Mouse (Mus musculus): ENCODE data around the gene Usp8. TPM values are rescaled to one million over a fixed set of nuclear protein-coding genes. Genes with fewer than 3 reads are reported as not detected.

The Usp8 gene
- polyA plus RNA-seq, 1 experiment: 16.2 TPM

- Histone ChIP-seq H3K27ac (ENCODE audit: control insufficient read depth, insufficient read depth, low read length) (no peak overlapping the region), H3K27me3 (ENCODE audit: control insufficient read depth, insufficient read depth, low read length) (no peaks in the 10 kb centered on the region), H3K4me1 (replicated peaks; ENCODE audit: control insufficient read depth, insufficient read depth, low read length) (no peaks in the 10 kb centered on the region), H3K4me3 (ENCODE audit: control insufficient read depth, insufficient read depth, low read length) (no peak overlapping the region), H3K36me3 (ENCODE audit: control insufficient read depth, insufficient read depth, low read length) (no peaks in the 10 kb centered on the region)
- DNase-seq: no peak
- 71% methylated on average over 1 of the region's 1 CpGs for WGBS
- TF ChIP-seq CTCF (IDR thresholded peaks at IDR 0.05; ENCODE audit: borderline replicate concordance, control insufficient read depth, extremely low read depth, insufficient read depth, low read length, poor library complexity) (no peak), POLR2A (IDR thresholded peaks at IDR 0.05; ENCODE audit: control insufficient read depth, extremely low read depth, insufficient read depth, low read length, poor library complexity) (no peak)
Observed at GRCm38 (mm10) chr2:126776416-126776815, 69.3 kb downstream of the Usp8 start.

GRCm38 (mm10) chr2:126778806-126779205 lies 71.7 kb downstream of the Usp8 start:
- no peak overlapping the region for H3K27ac ChIP-seq (ENCODE audit: control insufficient read depth, insufficient read depth, low read length)
- H3K4me1 ChIP-seq (replicated peaks; ENCODE audit: control insufficient read depth, insufficient read depth, low read length): no peaks in the 10 kb centered on the region
- no peak overlapping the region for H3K4me3 ChIP-seq (ENCODE audit: control insufficient read depth, insufficient read depth, low read length)
- no peak for DNase-seq
- 93% methylated on average over 4 of the region's 4 CpGs for whole genome bisulfite sequencing
- H3K27me3 ChIP-seq (ENCODE audit: control insufficient read depth, insufficient read depth, low read length): no peaks in the 10 kb centered on the region
- TF ChIP-seq CTCF (IDR thresholded peaks at IDR 0.05; ENCODE audit: borderline replicate concordance, control insufficient read depth, extremely low read depth, insufficient read depth, low read length, poor library complexity) (no peak), POLR2A (IDR thresholded peaks at IDR 0.05; ENCODE audit: control insufficient read depth, extremely low read depth, insufficient read depth, low read length, poor library complexity) (no peak)
- no peaks in the 10 kb centered on the region for H3K36me3 ChIP-seq (ENCODE audit: control insufficient read depth, insufficient read depth, low read length)

- no peak for TF ChIP-seq CTCF (IDR thresholded peaks at IDR 0.05; ENCODE audit: borderline replicate concordance, control insufficient read depth, extremely low read depth, insufficient read depth, low read length, poor library complexity)
- no peak for TF ChIP-seq POLR2A (IDR thresholded peaks at IDR 0.05; ENCODE audit: control insufficient read depth, extremely low read depth, insufficient read depth, low read length, poor library complexity)
- no peaks in the 10 kb centered on the region for H3K4me1 ChIP-seq (replicated peaks; ENCODE audit: control insufficient read depth, insufficient read depth, low read length)
- DNase-seq: no peak
- H3K27ac ChIP-seq (ENCODE audit: control insufficient read depth, insufficient read depth, low read length): no peak overlapping the region
- no peak overlapping the region for H3K4me3 ChIP-seq (ENCODE audit: control insufficient read depth, insufficient read depth, low read length)
- no peaks in the 10 kb centered on the region for H3K27me3 ChIP-seq (ENCODE audit: control insufficient read depth, insufficient read depth, low read length)
- no peaks in the 10 kb centered on the region for H3K36me3 ChIP-seq (ENCODE audit: control insufficient read depth, insufficient read depth, low read length)
- 95% methylated on average over 10 of the region's 10 CpGs for WGBS
Observed at GRCm38 (mm10) chr2:126780286-126780685, 73.2 kb downstream of the Usp8 start.

- no peaks in the 10 kb centered on the region for H3K27me3 ChIP-seq (ENCODE audit: control insufficient read depth, insufficient read depth, low read length)
- DNase-seq: no peak
- H3K4me1 ChIP-seq (replicated peaks; ENCODE audit: control insufficient read depth, insufficient read depth, low read length): no peaks in the 10 kb centered on the region
- no peaks in the 10 kb centered on the region for H3K36me3 ChIP-seq (ENCODE audit: control insufficient read depth, insufficient read depth, low read length)
- H3K4me3 ChIP-seq (ENCODE audit: control insufficient read depth, insufficient read depth, low read length): no peak overlapping the region
- no peak for TF ChIP-seq CTCF (IDR thresholded peaks at IDR 0.05; ENCODE audit: borderline replicate concordance, control insufficient read depth, extremely low read depth, insufficient read depth, low read length, poor library complexity)
- TF ChIP-seq POLR2A (IDR thresholded peaks at IDR 0.05; ENCODE audit: control insufficient read depth, extremely low read depth, insufficient read depth, low read length, poor library complexity): no peak
- no peak overlapping the region for H3K27ac ChIP-seq (ENCODE audit: control insufficient read depth, insufficient read depth, low read length)
- WGBS: 88% methylated on average over 1 of the region's 1 CpGs
Observed at GRCm38 (mm10) chr2:126781478-126781877, 74.3 kb downstream of the Usp8 start.

GRCm38 (mm10) chr2:126782433-126782832 lies 75.3 kb downstream of the Usp8 start:
- TF ChIP-seq POLR2A (IDR thresholded peaks at IDR 0.05; ENCODE audit: control insufficient read depth, extremely low read depth, insufficient read depth, low read length, poor library complexity) (no peak), CTCF (IDR thresholded peaks at IDR 0.05; ENCODE audit: borderline replicate concordance, control insufficient read depth, extremely low read depth, insufficient read depth, low read length, poor library complexity) (no peak)
- no peak for DNase-seq
- Histone ChIP-seq H3K27ac (ENCODE audit: control insufficient read depth, insufficient read depth, low read length) (no peak overlapping the region), H3K36me3 (ENCODE audit: control insufficient read depth, insufficient read depth, low read length) (no peaks in the 10 kb centered on the region), H3K4me1 (replicated peaks; ENCODE audit: control insufficient read depth, insufficient read depth, low read length) (no peaks in the 10 kb centered on the region), H3K4me3 (ENCODE audit: control insufficient read depth, insufficient read depth, low read length) (no peak overlapping the region), H3K27me3 (ENCODE audit: control insufficient read depth, insufficient read depth, low read length) (no peaks in the 10 kb centered on the region)
- 90% methylated on average over 3 of the region's 3 CpGs for WGBS

GRCm38 (mm10) chr2:126783370-126783769 lies 76.2 kb downstream of the Usp8 start, which contains the start of gene Usp50:
Usp50 (minus strand) TSS chr2:126783470.
- 86% methylated on average over 4 of the region's 4 CpGs for WGBS
- H3K27me3 ChIP-seq (ENCODE audit: control insufficient read depth, insufficient read depth, low read length): no peaks in the 10 kb centered on the region
- no peak within 1 kb of the TSS for H3K4me3 ChIP-seq (ENCODE audit: control insufficient read depth, insufficient read depth, low read length)
- TF ChIP-seq POLR2A (IDR thresholded peaks at IDR 0.05; ENCODE audit: control insufficient read depth, extremely low read depth, insufficient read depth, low read length, poor library complexity) (no peak), CTCF (IDR thresholded peaks at IDR 0.05; ENCODE audit: borderline replicate concordance, control insufficient read depth, extremely low read depth, insufficient read depth, low read length, poor library complexity) (no peak)
- H3K27ac ChIP-seq (ENCODE audit: control insufficient read depth, insufficient read depth, low read length): no peak within 1 kb of the TSS
- no peaks in the 10 kb centered on the region for H3K4me1 ChIP-seq (replicated peaks; ENCODE audit: control insufficient read depth, insufficient read depth, low read length)
- no peak for DNase-seq
- H3K36me3 ChIP-seq (ENCODE audit: control insufficient read depth, insufficient read depth, low read length): no peaks in the 10 kb centered on the region

- H3K4me1 ChIP-seq (replicated peaks; ENCODE audit: control insufficient read depth, insufficient read depth, low read length): no peaks in the 10 kb centered on the region
- no peaks in the 10 kb centered on the region for H3K27me3 ChIP-seq (ENCODE audit: control insufficient read depth, insufficient read depth, low read length)
- DNase-seq: no peak
- TF ChIP-seq CTCF (IDR thresholded peaks at IDR 0.05; ENCODE audit: borderline replicate concordance, control insufficient read depth, extremely low read depth, insufficient read depth, low read length, poor library complexity): no peak
- TF ChIP-seq POLR2A (IDR thresholded peaks at IDR 0.05; ENCODE audit: control insufficient read depth, extremely low read depth, insufficient read depth, low read length, poor library complexity): no peak
- no peak overlapping the region for H3K27ac ChIP-seq (ENCODE audit: control insufficient read depth, insufficient read depth, low read length)
- peaks cover 21% of the 10 kb centered on the region for H3K36me3 ChIP-seq (ENCODE audit: control insufficient read depth, insufficient read depth, low read length)
- WGBS: 48% methylated on average over 9 of the region's 9 CpGs
- no peak overlapping the region for H3K4me3 ChIP-seq (ENCODE audit: control insufficient read depth, insufficient read depth, low read length)
Observed at GRCm38 (mm10) chr2:126787721-126788342, 80.7 kb downstream of the Usp8 start.

All from thymus, adult 2 months (tissue).